Mouse (Mus musculus): Measurements from ENCODE around the gene Pou5f1. TPM values are rescaled to one million over a fixed set of nuclear protein-coding genes. Genes with fewer than 3 reads are reported as not detected.

Pou5f1 gene
- polyA plus RNA-seq, 1 experiment from 2014 or later: not detected

DNA sequence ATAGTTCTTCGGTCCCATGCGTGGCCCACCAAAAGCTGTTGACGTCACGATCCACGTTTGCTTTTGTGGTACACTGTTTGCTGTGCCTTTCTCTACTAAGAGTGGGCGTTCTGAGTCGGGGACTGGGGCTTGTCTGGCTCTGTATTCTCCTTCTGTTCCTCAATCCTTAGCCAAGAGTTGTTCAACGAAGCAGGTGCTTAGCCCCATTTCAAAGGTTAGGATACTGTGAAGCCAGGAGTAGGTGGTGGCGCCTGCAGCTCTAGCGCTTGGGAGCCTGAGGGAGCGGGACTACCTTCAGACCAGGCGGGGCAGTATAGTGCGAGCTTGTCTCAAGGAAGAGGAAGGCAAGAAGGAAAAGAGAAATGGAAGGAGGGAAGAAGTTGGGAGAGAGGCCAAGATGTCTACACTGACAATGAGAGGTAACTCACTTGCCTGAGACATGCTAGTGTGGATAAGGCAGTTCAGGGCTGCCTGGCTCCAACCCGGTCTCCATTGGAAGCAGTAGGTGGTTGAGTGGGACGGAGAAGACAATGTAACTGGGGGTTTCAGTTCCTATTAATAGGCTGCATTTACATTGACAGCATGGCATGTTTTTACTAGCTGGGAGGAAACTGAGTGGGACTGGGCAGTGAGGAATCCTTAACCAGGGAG, 37.1 kb downstream of the Pou5f1 start:
- Histone ChIP-seq H3K36me3 (no peaks in the 10 kb centered on the region), H3K4me2 (no peak overlapping the region), H3K27ac (no peak overlapping the region), H3K4me3 (replicated peaks) (no peak overlapping the region), H3K4me1 (0 out of 2 replicates have a peak, but pooled peaks cover 4% of the 10 kb centered on the region), H3K9ac (no peak overlapping the region), H3K27me3 (no peaks in the 10 kb centered on the region), H3K9me3 (replicated peaks) (no peaks in the 10 kb centered on the region)
- 89% methylated on average over 15 of the region's 15 CpGs for WGBS
- ATAC-seq (replicated peaks; ENCODE audit: low FRiP score): no peak

DNA sequence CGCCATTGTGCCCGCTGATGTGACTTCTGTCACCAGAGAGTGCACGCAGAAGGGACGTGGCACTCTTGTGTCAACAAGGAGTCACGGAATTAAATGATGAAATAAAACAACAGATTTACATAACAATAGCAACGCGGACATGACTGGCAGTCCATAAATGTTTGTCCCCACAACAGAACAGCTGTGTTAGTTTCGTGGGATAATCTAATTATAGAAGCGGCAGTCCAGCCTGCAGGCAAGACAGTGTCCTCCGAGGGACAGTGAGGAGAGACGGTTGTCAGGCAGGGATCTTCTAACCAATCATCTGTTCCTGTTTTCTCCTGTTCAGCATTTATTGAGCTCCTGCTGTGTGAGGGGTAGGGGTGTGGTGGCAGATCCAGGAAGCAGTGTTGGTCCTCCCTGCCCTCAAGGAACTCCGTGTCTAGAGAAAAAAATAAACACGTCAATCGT, 37.6 kb downstream of the Pou5f1 start:
- 0 out of 2 replicates have a peak, but pooled peaks cover 4% of the 10 kb centered on the region for H3K4me1 ChIP-seq
- H3K9me3 ChIP-seq (replicated peaks): no peaks in the 10 kb centered on the region
- H3K4me3 ChIP-seq (replicated peaks): no peak overlapping the region
- H3K27ac ChIP-seq: no peak overlapping the region
- 60% methylated on average over 14 of the region's 14 CpGs for WGBS
- no peak overlapping the region for H3K9ac ChIP-seq
- H3K27me3 ChIP-seq: no peaks in the 10 kb centered on the region
- H3K36me3 ChIP-seq: no peaks in the 10 kb centered on the region
- H3K4me2 ChIP-seq: no peak overlapping the region
- no peak for ATAC-seq (replicated peaks; ENCODE audit: low FRiP score)

DNA sequence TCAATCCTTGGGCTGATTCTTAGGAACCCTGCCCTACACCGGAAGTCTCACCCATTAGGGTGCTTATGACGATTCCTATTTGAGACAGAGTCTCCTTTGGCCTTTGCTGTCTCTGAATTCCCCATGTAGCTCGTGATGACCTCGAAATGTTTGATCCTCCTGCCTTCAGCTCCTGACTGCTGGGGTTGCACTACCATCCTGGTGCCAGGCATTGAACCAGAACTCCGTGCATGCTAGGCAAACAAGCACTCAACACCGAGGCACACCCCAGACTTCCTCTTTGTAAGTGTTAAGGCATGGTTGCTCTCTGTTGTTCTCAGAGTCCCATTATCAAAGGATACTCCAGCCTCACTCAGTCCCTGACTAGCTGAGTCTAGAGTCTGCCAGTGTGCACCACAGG, 38.2 kb downstream of the Pou5f1 start:
- no peak overlapping the region for H3K4me3 ChIP-seq (replicated peaks)
- H3K27ac ChIP-seq: no peak overlapping the region
- H3K9me3 ChIP-seq (replicated peaks): no peaks in the 10 kb centered on the region
- no peak overlapping the region for H3K4me2 ChIP-seq
- H3K9ac ChIP-seq: no peak overlapping the region
- WGBS: 79% methylated on average over 6 of the region's 6 CpGs
- 0 out of 2 replicates have a peak, but pooled peaks cover 7% of the 10 kb centered on the region for H3K4me1 ChIP-seq
- ATAC-seq (replicated peaks; ENCODE audit: low FRiP score): no peak
- no peaks in the 10 kb centered on the region for H3K27me3 ChIP-seq
- H3K36me3 ChIP-seq: no peaks in the 10 kb centered on the region

DNA sequence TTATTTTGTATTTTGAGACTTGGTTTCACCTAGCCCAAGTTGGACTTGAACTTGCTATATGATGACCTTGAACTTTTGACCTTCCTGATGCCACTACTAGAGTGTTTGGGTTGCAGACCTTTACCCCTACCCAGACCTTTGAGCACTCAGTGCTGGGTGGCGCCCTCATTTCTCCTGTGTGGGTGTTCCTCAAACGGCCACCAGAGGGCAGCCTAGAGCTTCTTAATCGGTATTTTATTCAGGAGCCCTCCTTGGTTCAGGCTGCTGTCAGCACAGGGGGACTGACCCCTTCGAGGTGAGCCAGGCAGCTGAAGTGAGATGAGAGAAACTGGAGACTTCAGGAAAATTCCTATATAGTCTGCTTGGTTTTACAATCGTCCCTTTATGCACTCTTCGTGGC, 38.9 kb downstream of the Pou5f1 start:
- ATAC-seq (replicated peaks; ENCODE audit: low FRiP score): no peak; the same call in 1 of the 2 replicates
- no peaks in the 10 kb centered on the region for H3K36me3 ChIP-seq
- H3K27ac ChIP-seq: no peak overlapping the region
- no peak overlapping the region for H3K4me2 ChIP-seq
- no peak overlapping the region for H3K9ac ChIP-seq
- peaks cover 12% of the 10 kb centered on the region; the same call in 1 of the 2 replicates for H3K4me1 ChIP-seq
- no peaks in the 10 kb centered on the region for H3K9me3 ChIP-seq (replicated peaks)
- H3K4me3 ChIP-seq (replicated peaks): no peak overlapping the region
- no peaks in the 10 kb centered on the region for H3K27me3 ChIP-seq
- WGBS: 41% methylated on average over 6 of the region's 6 CpGs

DNA sequence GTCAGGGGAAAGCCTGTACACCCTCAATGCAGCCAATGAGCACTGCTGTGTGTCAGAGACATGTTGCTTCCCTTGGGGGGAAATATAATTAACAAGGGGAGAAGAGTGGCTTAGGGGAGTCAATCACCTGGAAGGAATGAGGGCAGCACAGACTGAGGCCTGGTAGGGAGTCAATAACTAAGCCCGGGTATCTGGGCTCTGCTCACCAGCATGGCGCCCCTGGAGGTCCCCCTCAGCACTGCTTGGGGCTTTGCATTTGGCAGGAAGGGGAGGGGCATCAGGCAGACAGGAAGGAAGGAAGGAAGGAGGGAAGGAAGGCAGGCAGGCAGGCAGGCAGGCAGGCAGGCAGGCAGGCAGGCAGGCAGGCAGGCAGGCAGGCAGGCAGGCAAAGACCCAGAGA, 41.6 kb downstream of the Pou5f1 start:
- H3K4me3 ChIP-seq (replicated peaks): no peak overlapping the region
- no peak overlapping the region for H3K4me2 ChIP-seq
- no peak for ATAC-seq (replicated peaks; ENCODE audit: low FRiP score)
- 83% methylated on average over 2 of the region's 2 CpGs for WGBS
- H3K36me3 ChIP-seq: no peaks in the 10 kb centered on the region
- H3K27ac ChIP-seq: no peak overlapping the region
- no peak overlapping the region for H3K9ac ChIP-seq
- no peaks in the 10 kb centered on the region for H3K27me3 ChIP-seq
- H3K4me1 ChIP-seq: peaks cover 14% of the 10 kb centered on the region; the same call in 1 of the 2 replicates
- no peaks in the 10 kb centered on the region for H3K9me3 ChIP-seq (replicated peaks)

DNA sequence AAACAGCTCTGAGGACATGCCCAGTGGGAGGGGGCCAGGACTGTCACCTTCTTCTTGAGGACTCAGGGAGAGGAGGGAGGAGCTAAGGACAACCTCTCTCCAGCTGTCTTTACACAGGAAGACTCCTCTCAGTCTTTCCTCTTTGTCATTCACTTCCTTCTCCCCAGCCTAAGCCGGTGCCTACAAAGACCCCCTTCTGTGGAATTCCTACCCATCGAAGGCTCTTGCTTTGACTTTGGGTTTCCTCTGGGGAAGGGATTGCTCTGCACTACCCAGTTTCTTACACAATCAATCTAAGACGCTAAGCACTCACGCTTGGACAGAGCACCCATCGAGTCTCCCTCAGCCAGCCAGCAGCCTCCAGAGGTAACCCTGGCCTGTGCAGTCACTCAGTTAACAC, 42.8 kb downstream of the Pou5f1 start:
- Histone ChIP-seq H3K36me3 (no peaks in the 10 kb centered on the region), H3K9me3 (replicated peaks) (no peaks in the 10 kb centered on the region), H3K27ac (no peak overlapping the region), H3K4me2 (no peak overlapping the region), H3K4me3 (replicated peaks) (no peak overlapping the region), H3K4me1 (peaks cover 14% of the 10 kb centered on the region; the same call in 1 of the 2 replicates), H3K27me3 (no peaks in the 10 kb centered on the region), H3K9ac (no peak overlapping the region)
- no peak for ATAC-seq (replicated peaks; ENCODE audit: low FRiP score)
- WGBS: 33% methylated on average over 5 of the region's 5 CpGs

DNA sequence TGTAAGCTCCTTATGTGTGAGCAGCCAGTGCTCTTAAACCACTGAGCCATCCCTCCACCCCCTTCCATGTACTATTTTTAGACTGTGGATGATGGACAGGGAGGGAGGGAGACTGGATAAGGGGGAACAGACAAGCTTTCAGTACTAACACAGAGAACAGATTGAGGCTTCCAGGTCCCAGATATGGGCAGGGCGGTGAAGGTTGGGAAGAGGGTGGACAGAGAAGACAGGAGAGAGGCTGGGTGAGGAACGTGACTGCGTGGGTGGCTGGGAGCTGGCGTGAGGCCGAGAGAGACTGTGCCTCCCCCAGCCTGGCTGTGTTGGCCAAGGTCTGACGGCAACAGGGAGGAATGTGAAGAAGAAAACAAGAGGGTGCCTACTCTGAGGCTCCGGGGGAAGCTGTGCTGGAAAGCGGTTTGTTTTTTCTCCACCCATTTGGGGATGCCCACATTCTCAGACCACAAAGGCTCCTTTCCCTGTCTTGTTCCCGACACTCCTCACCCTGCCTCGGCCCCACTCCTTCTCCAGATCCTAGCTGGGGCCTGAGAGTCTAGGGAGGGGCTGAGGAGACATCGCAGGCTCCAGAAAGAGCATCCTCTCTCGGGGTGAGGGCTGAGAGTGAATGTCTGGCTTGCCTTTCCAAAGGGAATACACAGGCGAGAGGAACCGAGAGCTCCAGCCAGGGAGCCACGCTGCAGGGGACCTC, 43.8 kb downstream of the Pou5f1 start:
- Histone ChIP-seq H3K27me3 (no peaks in the 10 kb centered on the region), H3K27ac (peak overlapping the region; percentile 75), H3K9ac (no peak overlapping the region), H3K9me3 (replicated peaks) (no peaks in the 10 kb centered on the region), H3K4me1 (peaks cover 14% of the 10 kb centered on the region; the same call in 1 of the 2 replicates), H3K4me2 (0 out of 2 replicates have a peak overlapping the region, but pooled peaks have one; percentile 7), H3K36me3 (no peaks in the 10 kb centered on the region), H3K4me3 (replicated peaks) (no peak overlapping the region)
- peak; percentile 17; the same call in 1 of the 2 replicates for ATAC-seq (replicated peaks; ENCODE audit: low FRiP score)
- 41% methylated on average over 15 of the region's 15 CpGs for WGBS

DNA sequence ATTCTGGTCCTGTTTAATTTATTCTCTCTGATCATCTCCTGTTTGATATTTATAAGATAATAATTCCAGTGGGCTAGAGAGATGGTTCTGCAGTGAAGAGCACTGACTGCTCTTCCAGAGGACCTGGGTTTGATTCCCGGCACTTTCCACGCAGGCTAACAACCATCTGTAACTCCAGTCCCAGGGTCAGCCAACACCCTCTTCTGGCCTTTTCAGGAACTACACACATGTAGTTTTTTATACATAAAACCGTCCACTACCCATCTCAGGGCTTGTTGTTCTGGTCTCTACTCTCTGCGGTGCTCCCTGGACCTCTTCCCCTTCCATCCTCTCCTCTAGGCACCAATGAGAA, 44.3 kb downstream of the Pou5f1 start:
- 90% methylated on average over 4 of the region's 4 CpGs for whole genome bisulfite sequencing
- Histone ChIP-seq H3K27me3 (no peaks in the 10 kb centered on the region), H3K9me3 (replicated peaks) (no peaks in the 10 kb centered on the region), H3K27ac (peak overlapping the region; percentile 75), H3K4me2 (0 out of 2 replicates have a peak overlapping the region, but pooled peaks have one; percentile 7), H3K36me3 (no peaks in the 10 kb centered on the region), H3K4me3 (replicated peaks) (no peak overlapping the region), H3K4me1 (peaks cover 14% of the 10 kb centered on the region; the same call in 1 of the 2 replicates), H3K9ac (no peak overlapping the region)
- no peak for ATAC-seq (replicated peaks; ENCODE audit: low FRiP score)

DNA sequence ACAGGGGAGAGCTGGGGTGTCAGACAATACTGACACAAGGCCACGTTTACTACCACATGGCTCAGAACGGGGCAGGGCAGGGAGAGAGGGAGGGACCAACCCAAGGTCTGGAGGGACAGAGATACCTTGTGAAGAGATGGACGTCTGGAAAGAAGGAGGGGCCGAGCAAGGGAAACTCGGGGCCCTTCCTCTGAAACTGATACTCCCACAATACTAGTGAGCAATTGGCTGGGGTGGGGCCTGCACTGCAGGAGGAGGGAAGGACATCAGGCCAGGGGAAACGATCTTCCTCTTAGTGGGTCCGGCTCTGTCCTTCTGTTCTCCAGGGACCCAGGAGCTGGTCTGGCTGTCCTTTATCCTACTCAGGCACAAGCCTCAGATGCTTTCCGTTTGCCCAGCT, 45.1 kb downstream of the Pou5f1 start:
- no peak overlapping the region for H3K4me2 ChIP-seq
- no peaks in the 10 kb centered on the region for H3K36me3 ChIP-seq
- 28% methylated on average over 8 of the region's 8 CpGs for WGBS
- H3K4me3 ChIP-seq (replicated peaks): no peak overlapping the region
- 0 out of 2 replicates have a peak, but pooled peaks have one; percentile 35 for ATAC-seq (replicated peaks; ENCODE audit: low FRiP score)
- no peak overlapping the region for H3K9ac ChIP-seq
- H3K27ac ChIP-seq: no peak overlapping the region
- H3K27me3 ChIP-seq: no peaks in the 10 kb centered on the region
- H3K9me3 ChIP-seq (replicated peaks): no peaks in the 10 kb centered on the region
- peaks cover 14% of the 10 kb centered on the region; the same call in 1 of the 2 replicates for H3K4me1 ChIP-seq

DNA sequence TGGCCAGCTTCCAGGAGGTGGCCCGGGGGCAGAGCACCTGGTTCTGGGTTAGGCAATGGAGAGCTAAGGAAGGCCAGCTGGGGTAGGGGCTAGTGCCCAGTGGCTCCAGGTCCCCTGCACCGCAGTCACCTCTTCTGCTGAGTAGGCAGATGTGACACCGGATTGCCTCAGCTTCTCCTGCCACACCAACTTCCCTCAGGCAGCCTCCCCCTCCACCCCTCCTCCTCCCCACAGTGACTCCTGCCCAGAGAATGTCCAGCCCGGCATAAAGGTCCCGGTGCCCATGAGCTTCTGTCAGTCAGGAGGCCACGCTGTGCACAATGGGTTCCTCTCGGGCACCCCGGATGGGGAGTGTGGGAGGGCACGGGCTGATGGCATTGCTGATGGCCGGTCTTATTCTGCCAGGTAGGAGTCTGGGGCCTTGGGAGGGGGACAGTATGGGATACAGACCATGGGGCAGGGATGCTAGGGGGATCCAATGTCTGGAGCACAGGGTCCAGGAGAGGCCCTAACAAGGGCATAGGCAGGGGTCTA, 46.1 kb downstream of the Pou5f1 start, which contains the start of gene Cdsn:
Gene Cdsn, plus strand, starts transcription at position 248 of the 534 bp plus-strand sequence.
- Histone ChIP-seq H3K36me3 (no peaks in the 10 kb centered on the region), H3K4me1 (peaks cover 9% of the 10 kb centered on the region; the same call in 1 of the 2 replicates), H3K4me3 (replicated peaks) (no peak within 1 kb of the TSS), H3K4me2 (no peak within 1 kb of the TSS), H3K27me3 (no peaks in the 10 kb centered on the region), H3K9ac (no peak within 1 kb of the TSS), H3K9me3 (replicated peaks) (no peaks in the 10 kb centered on the region), H3K27ac (no peak within 1 kb of the TSS)
- ATAC-seq (replicated peaks; ENCODE audit: low FRiP score): no peak
- WGBS: 72% methylated on average over 10 of the region's 10 CpGs

DNA sequence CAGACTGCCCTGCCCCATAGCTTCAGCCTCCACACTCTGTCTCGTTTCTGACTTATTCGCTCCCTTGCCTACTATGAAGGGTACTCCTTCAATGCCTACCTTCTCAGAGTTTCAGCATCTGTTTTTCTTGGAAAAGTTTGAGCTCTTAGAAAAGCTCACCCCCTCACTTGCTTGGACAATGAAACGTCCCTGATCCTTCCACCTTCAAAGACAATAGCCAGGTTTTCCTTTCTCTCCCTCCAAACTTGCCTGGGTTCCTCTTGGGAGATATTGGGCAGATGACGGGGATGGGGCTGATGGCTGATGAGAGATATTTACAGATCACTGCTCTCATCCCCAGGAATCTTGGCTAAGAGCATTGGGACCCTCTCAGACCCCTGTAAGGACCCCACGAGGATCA, 48.5 kb downstream of the Pou5f1 start:
- Histone ChIP-seq H3K4me3 (replicated peaks) (no peak overlapping the region), H3K27me3 (no peaks in the 10 kb centered on the region), H3K4me1 (peaks cover 9% of the 10 kb centered on the region), H3K36me3 (no peaks in the 10 kb centered on the region), H3K9me3 (replicated peaks) (no peaks in the 10 kb centered on the region), H3K27ac (no peak overlapping the region), H3K4me2 (no peak overlapping the region), H3K9ac (no peak overlapping the region)
- WGBS: 82% methylated on average over 5 of the region's 5 CpGs
- ATAC-seq (replicated peaks; ENCODE audit: low FRiP score): no peak

DNA sequence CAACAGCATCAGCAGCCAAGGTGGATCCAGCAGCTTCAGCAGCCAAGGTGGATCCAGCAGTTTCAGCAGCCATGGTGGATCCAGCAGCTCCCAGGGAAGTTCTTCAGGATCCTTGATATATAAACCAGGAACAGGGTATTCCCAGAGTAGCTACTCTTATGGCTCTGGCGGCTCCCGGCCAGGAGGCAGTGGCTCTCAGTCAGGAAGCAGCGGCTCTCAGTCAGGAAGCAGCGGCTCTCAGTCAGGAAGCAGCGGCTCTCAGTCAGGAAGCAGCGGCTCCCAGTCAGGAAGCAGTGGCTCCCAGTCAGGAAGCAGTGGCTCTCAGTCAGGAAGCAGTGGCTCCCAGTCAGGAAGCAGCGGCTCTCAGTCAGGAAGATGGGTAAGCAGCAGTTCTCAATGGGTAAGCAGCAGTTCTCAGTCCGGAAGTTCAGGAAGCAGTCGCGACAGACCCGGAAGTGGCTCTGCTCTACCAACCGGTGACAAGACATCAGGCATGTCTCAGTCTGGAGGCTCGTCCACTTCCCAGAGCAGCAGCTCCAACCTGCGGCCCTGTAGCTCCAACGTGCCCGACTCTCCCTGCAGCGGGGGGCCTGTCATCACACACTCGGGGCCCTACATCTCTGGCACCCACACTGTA, 49.1 kb downstream of the Pou5f1 start:
- Histone ChIP-seq H3K27me3 (no peaks in the 10 kb centered on the region), H3K4me2 (no peak overlapping the region), H3K36me3 (no peaks in the 10 kb centered on the region), H3K27ac (no peak overlapping the region), H3K4me1 (peaks cover 4% of the 10 kb centered on the region; the same call in 1 of the 2 replicates), H3K4me3 (replicated peaks) (no peak overlapping the region), H3K9me3 (replicated peaks) (no peaks in the 10 kb centered on the region), H3K9ac (no peak overlapping the region)
- 94% methylated on average over 18 of the region's 18 CpGs for WGBS
- no peak for ATAC-seq (replicated peaks; ENCODE audit: low FRiP score)
